Mouse (Mus musculus) left cerebral cortex, postnatal 4 days (tissue): ENCODE results near the gene Rnasel. TPM values are rescaled to one million over a fixed set of nuclear protein-coding genes. Genes with fewer than 3 reads are reported as not detected.

Source experiments
- DNase-seq: peaks from one replicate; pipeline ENCODE4 v3.0.0-alpha.2; 2022
- intact Hi-C: fragments of 180-260 bp; cut with DNase I; formaldehyde crosslinking; loops from one replicate; pipeline ENCODE4 v1.15.1; 2025
- total RNA-seq, 2 experiments: library from RNA; stranded (reverse); gene quantifications; 2 replicates each; pipeline ENCODE4 v1.2.3; 2021

Gene Rnasel
- 10 to 100 TPM; 33.7 to 34.4 TPM for total RNA-seq

- intact Hi-C loops, result loop anchor here (5.0 to 10.0 kb wide), 2 partner anchors 58 to 265 kb away; partner anchors contain the start of gene Dhx9
- peak; percentile 77 for DNase-seq
Measured at GRCm38 (mm10) chr1:153749211-153749801, at the start of gene Rnasel. Gene Rnasel, plus strand, starts transcription at chr1:153749426.

GRCm38 (mm10) chr1:153700448-153701063, 48.7 kb upstream of the Rnasel start:
- intact Hi-C loops, result no loop called here
- DNase-seq, result no peak

GRCm38 (mm10) chr1:153701461-153701860, 47.8 kb upstream of the Rnasel start:
- DNase-seq, result no peak
- intact Hi-C loops, result no loop called here

- DNase-seq, result no peak
- intact Hi-C loops, result no loop called here
Measured at GRCm38 (mm10) chr1:153702166-153702852, 46.9 kb upstream of the Rnasel start.

GRCm38 (mm10) chr1:153702853-153703410, 46.3 kb upstream of the Rnasel start:
- no peak for DNase-seq
- intact Hi-C loops, result no loop called here

- intact Hi-C loops, result no loop called here
- DNase-seq, result peak; percentile 65
Measured at GRCm38 (mm10) chr1:153703445-153703991, 45.7 kb upstream of the Rnasel start.

- peak; percentile 70 for DNase-seq
Measured at GRCm38 (mm10) chr1:153704174-153704573, 45.1 kb upstream of the Rnasel start.

GRCm38 (mm10) chr1:153704996-153705395, 44.2 kb upstream of the Rnasel start:
- DNase-seq, result peak; percentile 31
- intact Hi-C loops, result no loop called here

More at GRCm38 (mm10) chr1:153704174-153704573, 45.1 kb upstream of the Rnasel start:
- intact Hi-C loops, result no loop called here

- intact Hi-C loops, result no loop called here
- DNase-seq, result no peak
Measured at GRCm38 (mm10) chr1:153708626-153709025, 40.6 kb upstream of the Rnasel start.

GRCm38 (mm10) chr1:153709451-153709850, 39.8 kb upstream of the Rnasel start:
- DNase-seq, result no peak
- intact Hi-C loops, result no loop called here

GRCm38 (mm10) chr1:153711544-153712262, 37.5 kb upstream of the Rnasel start:
- intact Hi-C loops, result no loop called here
- DNase-seq, result no peak

GRCm38 (mm10) chr1:153712633-153713032, 36.6 kb upstream of the Rnasel start:
- no peak for DNase-seq
- intact Hi-C loops, result no loop called here

- intact Hi-C loops, result no loop called here
- no peak for DNase-seq
Measured at GRCm38 (mm10) chr1:153717990-153718389, 31.2 kb upstream of the Rnasel start.

- intact Hi-C loops, result no loop called here
- peak; percentile 47 for DNase-seq
Measured at GRCm38 (mm10) chr1:153720935-153721334, 28.3 kb upstream of the Rnasel start.

GRCm38 (mm10) chr1:153721565-153722310, 27.5 kb upstream of the Rnasel start:
- intact Hi-C loops, result no loop called here
- DNase-seq, result no peak

- intact Hi-C loops, result no loop called here
Measured at GRCm38 (mm10) chr1:153723426-153723825, 25.8 kb upstream of the Rnasel start.

GRCm38 (mm10) chr1:153726636-153727035, 22.6 kb upstream of the Rnasel start:
- intact Hi-C loops, result no loop called here
- DNase-seq, result no peak

More at GRCm38 (mm10) chr1:153723426-153723825, 25.8 kb upstream of the Rnasel start:
- no peak for DNase-seq

GRCm38 (mm10) chr1:153729806-153730205, 19.4 kb upstream of the Rnasel start:
- intact Hi-C loops, result no loop called here
- no peak for DNase-seq

GRCm38 (mm10) chr1:153730671-153731070, 18.6 kb upstream of the Rnasel start:
- DNase-seq, result no peak
- intact Hi-C loops, result no loop called here

- intact Hi-C loops, result no loop called here
Measured at GRCm38 (mm10) chr1:153733181-153733580, 16.0 kb upstream of the Rnasel start.

More at GRCm38 (mm10) chr1:153733181-153733580, 16.0 kb upstream of the Rnasel start:
- DNase-seq, result peak; percentile 58
